Mouse (Mus musculus) spleen, adult 12 weeks (tissue): ENCODE data around the gene Chrm1.

Experiments used
- DNase-seq: peaks from one replicate; pipeline ENCODE4 v3.0.0; 2022; ENCODE audit warnings: low spot score

Gene Chrm1

GRCm38 (mm10) chr19:8663360-8663839 is at the start of gene Chrm1:
Gene Chrm1 (plus strand): TSS chr19:8663789.
- DNase-seq: no peak

- no peak for DNase-seq
These were observed 49.2 kb upstream of the Chrm1 start for GRCm38 (mm10) chr19:8614343-8614742.

- no peak for DNase-seq
These were observed 47.3 kb upstream of the Chrm1 start for GRCm38 (mm10) chr19:8616314-8616713.

GRCm38 (mm10) chr19:8617904-8618303 is 45.7 kb upstream of the Chrm1 start, which contains the start of gene Slc22a6:
Gene Slc22a6 (plus strand): TSS chr19:8618039.
- DNase-seq: no peak

GRCm38 (mm10) chr19:8621098-8621497 is 42.5 kb upstream of the Chrm1 start:
- DNase-seq: no peak

- no peak for DNase-seq
These were observed 33.3 kb upstream of the Chrm1 start for GRCm38 (mm10) chr19:8630249-8630648.

GRCm38 (mm10) chr19:8630826-8631225 is 32.8 kb upstream of the Chrm1 start:
- DNase-seq: no peak

DNA sequence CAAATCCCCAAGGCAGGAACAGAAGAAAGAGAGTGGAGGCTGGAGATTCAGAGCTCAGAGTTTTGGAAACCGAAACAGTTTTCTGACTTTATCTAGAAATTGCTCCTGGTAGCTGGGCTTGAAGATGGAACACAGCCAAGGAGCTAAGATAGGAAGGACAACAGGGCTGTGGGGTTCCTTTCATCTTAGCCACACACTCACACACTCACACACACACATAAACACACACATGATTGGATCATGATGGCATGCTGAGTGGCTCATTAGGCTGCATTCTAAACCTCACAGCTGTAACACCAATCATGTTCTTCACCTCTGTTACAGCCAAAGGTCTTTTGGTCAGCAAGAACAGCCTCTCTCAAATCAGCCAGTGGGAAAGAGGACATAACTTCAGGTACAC is 31.6 kb upstream of the Chrm1 start:
- DNase-seq: no peak

- no peak for DNase-seq
These were observed 21.5 kb upstream of the Chrm1 start for GRCm38 (mm10) chr19:8642086-8642485.

GRCm38 (mm10) chr19:8646393-8646792 is 17.2 kb upstream of the Chrm1 start:
- no peak for DNase-seq

- DNase-seq: no peak
These were observed 7.8 kb upstream of the Chrm1 start for GRCm38 (mm10) chr19:8655833-8656232.

- DNase-seq: no peak
These were observed 7.2 kb upstream of the Chrm1 start for GRCm38 (mm10) chr19:8656341-8656740.

DNA sequence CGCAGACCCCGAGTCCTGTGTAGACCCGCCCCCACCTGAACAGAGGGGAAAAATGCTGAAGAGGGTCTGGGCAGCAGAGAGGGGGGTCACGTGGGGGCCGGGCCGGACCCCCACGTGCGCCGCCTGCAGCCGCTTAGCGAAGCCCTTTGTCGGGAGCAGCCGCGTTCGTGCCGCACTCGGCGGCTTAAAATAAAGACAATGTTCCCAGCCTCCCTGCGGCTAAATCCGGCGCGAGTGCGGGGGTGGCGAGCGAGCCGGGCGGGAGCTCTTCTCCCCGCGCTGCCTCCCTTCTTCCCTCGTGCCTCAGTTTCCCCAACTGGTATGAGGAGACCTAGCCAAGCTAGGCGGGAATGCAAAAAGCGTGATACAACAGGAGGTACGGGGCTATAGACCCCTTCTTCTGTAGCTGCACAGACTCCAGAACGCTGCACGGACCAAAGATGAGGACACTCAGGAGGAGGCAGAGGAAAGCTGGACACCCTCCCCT is 1.7 kb upstream of the Chrm1 start:
- no peak for DNase-seq

DNA sequence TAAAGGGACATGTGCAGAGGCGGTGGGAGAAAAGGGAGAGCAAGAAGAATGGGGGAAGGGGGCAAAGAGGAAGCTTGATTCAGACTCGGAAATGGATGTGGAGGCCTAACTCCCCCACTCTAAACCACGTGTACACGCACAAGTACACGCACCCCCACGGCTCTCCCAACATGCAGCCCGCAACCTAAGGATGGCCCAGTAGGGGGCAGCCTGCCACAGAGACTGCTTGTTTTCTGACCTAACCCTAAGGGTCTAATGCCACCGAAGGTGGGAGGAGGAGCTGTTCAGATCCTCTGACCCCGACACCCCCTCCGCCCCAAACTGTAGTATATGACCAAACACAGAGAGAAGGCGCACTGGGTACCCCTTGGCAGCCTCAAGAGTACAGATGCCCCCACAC is 1.3 kb upstream of the Chrm1 start:
- no peak for DNase-seq

DNA sequence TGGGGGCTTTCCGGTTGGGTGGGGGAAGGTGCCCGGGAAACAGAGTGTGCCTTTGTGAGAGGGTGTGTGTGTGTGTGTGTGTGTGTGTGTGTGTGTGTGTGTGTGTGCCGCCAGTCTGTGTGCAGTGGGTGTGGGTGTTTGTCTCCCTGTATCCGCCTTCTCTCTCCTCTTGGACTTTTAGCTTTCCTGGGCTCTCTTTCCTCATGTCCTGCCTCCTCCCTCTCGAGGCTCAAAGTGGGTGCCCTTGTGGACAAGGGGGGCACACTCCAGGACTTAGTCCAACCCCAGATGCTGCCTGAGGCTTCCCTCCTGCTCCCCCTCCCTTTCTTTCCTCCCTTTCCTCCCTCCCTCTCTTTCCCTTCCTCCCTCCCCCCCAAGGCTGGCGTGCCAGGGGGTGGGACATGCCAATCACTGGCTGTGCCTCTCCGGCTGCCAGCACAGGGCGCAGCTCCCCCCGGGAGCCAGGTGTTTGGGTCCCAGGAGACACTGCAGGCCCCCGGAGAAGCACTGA is 377 bp downstream of the Chrm1 start:
- DNase-seq: no peak

DNA sequence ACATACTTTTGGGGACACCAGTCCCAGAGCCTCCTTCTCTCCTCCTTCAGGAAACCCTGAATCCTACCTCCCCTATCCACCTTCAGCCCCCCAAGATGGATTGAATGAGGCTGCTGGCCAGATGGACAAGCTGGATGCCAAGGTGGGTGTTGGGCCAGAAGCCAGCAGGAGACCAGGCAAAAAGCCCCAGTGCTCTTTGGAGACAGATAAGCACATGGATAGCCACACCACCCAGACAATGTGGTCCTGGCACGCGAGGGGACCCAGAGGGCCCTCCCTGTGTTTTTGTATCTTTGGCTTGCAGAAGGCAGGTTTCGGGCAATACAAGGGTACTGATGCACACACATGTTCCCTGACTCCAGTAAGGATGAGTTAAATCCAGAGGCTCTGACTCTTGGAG is 1.3 kb downstream of the Chrm1 start:
- no peak for DNase-seq

DNA sequence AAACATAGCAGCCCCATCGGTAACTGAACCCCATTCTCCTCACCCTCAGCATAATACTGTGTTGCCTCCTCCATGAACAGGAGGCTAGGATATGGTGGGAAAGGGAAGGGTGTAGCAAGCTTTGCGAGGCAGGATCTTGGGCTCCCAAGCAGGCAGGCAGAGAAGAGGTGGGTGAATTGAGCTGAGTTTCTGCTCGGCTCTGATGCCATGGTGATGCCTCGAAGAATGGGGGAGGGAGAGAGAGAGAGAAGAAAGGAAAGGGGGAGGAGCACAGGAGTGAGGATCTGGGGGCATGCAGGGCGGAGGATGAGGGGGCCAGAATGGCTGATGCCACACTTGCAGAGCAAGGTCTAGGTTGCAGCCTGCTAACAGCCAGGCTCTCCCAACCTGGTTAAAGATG is 2.2 kb downstream of the Chrm1 start:
- DNase-seq: no peak

- no peak for DNase-seq
These were observed 9.3 kb downstream of the Chrm1 start for GRCm38 (mm10) chr19:8672859-8673258.

DNA sequence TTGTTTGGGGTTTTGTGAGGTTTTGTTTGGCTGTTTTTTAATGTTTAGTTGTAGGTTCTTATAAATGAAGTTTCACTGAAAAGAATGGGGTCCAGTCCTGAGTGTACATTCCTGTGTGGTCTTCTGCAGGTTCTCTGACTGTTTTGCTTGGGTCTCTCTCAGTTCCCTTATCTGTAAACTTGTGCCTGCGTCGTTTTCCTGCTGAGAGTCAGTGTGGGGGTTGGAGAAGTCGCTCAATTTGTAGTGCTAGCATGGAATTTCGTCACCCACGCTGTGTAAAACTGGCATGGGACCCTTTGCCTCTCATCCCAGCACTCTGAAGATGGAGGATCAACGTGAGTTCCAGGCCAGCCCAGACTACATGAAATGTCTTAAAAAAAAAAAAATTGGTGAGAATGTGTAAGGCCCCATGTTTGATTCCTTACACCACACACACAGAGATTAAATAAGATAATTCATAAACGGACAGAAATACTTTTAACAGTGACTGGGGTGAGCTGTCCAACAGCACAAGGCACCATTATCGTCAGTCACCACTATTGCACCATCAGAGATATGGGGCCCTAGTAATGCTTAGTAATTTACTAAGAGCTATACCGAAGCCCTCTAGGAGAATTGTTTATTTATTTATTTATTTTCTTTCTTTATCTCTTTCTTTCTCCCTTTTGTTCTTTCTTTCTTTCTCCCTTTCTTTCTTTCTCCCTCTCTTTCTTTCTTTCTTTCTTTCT is 9.9 kb downstream of the Chrm1 start:
- DNase-seq: no peak

GRCm38 (mm10) chr19:8679031-8679779 is 15.6 kb downstream of the Chrm1 start:
- DNase-seq: no peak

GRCm38 (mm10) chr19:8681633-8682362 is 18.2 kb downstream of the Chrm1 start:
- DNase-seq: no peak

DNA sequence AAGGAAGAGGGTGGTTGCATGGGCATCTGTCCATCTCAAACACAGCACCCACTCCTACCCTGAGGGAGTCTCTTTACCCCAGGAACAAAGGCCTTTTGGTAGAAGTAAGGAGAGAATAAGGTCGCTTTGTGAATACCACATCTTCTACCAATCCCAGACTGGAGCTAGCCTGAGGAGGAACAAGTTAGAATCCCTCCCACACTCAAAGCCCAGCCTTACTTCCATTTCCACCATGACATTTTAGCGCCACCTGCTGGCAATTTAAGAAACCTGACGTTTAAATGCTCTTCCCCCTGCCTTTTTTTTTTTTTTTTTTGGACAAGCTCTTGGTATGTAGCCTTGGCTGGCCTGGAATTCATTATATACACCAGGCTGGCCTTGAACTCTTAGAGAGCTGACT is 19.4 kb downstream of the Chrm1 start:
- DNase-seq: peak; percentile 39
